Mouse (Mus musculus) gastrocnemius, postnatal 4 days (tissue): ENCODE measurements around the gene Rasl2-9. TPM values are rescaled to one million over a fixed set of nuclear protein-coding genes. Genes with fewer than 3 reads are reported as not detected.
"Not testable (repeated sequence)": the region's sequence is repeated elsewhere in the genome, so short reads cannot be mapped to it uniquely, and the experiment has no call there.

Experiments used
- DNase-seq, 2 experiments: peaks; one replicate each; pipeline ENCODE4 v3.0.0; 2021 to 2022; ENCODE audit warnings: low spot score in 2 of 2, mixed read lengths in 2 of 2
- microRNA-seq: library from miRNA; unstranded; fragments of <30 nt; microRNA quantifications from one replicate; pipeline ENCODE4 v1.2.0, GENCODE M21; 2021
- total RNA-seq, 2 experiments: library from RNA; stranded (reverse); gene quantifications; 2 replicates each; pipeline ENCODE4 v1.2.3; 2021

The Rasl2-9 gene
- total RNA-seq, 2 experiments from 2014 or later = 0.54 to 1.8 TPM

DNA sequence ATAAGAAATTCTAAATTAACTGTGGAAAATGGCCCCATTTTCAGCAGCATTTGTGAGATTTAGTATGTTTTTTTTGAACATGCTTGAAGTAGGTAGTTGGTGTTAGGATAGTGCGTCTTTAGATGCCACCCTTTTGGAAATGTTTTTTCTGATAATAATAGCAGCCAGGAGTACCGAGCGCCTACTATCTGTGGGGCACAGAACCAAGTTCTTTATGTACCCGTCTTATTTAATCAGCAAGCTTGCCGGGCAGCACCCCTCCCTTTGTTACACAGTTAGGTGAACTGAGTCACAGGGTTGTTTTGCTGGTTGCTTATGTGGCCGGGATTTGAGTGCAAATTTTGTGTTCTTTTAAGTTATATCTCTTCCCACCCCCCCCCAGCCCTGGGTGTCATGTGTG, 44.5 kb downstream of the Rasl2-9 start:
- no peak for DNase-seq

DNA sequence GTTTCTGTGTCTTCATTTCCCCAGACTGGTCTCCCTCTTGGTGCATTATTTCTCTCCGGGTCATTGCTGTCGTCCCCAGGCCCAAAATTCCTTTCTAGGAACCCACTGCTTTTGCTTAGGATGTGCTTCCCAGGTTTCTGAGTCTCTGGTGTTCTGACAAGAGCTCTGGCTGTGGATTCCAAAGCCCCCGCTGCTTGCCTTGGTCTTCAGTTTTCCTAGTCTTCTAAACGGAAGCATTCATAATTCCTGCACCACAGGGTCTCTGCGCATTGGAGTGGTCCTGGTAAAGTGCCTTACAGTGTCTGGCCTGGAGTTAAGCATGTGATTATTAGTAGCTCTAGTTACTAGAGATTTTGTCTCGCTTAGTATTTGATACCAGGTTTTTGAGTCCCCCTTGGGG, 44.9 kb downstream of the Rasl2-9 start:
- DNase-seq = no peak

DNA sequence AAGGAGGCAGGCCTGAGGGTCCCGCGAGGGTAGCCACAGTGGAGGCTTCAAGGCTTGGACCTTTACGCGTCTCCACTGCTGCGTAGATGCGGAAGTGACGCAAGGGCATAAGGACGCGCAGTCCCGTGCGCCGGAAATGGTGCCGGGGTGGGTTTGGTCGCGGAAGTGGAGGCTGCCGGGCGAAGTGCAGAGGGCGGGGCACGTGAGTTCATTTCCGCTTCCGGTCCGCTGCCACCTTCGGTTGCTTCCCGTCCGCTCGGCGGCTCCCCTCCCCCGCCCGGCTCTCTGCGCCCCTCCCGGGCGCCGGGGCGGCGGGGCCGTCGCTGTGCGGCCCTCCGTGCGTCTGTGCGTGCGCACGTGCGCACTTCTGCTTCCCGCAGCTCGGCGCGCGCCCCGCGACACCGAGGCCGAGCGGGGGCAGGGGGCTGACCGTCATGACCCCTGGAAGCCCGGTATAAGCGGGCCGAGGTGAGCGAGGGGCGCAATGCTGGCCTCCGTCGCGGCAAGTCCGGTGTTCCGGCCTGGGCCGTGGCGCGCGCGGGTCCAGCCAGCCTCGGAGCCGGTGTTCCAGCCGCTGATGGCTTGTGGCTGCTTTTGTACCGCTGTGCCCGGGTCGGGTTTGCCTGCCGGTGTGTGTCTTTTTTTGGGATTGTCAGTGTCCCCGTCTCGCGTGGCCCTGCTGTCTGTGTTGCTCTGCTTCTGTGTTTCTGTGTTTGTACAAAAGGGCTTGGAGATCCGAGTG, 45.6 kb downstream of the Rasl2-9 start, which contains the start of gene Epn1:
Epn1 (plus strand) TSS at position 226 of the 742 bp plus-strand sequence.
- DNase-seq = peak; percentile 93 to 98

DNA sequence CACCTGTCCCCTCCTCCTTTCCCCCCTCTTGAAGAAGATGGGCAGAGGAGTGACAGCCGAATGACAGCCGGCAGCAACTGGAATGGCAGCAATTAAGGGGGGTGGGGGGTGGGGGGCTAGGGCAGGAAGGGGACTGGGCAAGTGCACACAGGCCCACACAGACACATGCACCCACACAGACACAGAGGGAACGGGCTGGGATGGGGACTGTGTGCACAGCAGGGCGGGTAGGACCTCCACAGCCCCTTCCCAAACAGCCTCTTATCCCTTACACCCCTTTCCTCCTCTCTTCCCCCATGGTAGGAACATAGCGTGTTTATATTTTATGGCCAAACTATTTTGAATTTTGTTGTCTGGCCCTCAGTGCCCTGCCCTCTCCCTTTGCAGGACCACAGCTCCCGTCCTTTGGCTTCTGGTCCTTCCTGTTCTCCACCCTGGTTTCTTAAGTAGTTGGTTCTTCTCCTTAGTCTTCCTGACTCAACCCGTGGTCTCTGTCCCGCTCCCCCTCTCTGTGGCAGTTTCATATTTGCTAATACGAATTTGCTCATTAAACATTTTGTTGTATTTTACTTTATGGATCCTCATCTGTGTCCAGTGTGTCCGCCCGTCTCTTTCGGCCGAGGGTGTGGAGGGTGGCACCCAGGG, 46.3 kb downstream of the Rasl2-9 start:
- not testable (repeated sequence) for DNase-seq

DNA sequence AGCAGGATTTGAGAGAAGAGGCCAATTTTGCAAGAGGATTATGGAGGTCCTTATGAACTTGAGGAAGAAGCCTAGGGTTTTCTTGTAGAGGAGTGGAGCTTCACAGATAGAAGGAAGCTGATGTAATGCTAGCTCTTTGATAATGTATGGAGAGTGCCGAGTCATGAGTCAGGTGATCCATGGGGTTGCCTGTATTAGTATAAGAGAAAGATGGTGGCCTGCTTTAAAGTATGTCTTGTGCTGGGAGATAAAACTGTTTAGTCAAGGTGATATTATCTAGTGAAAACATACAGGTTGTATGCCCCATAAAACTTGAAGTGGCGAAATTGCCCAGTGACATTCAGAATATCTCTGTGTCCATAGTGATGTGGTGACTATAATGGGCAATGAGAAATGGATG, 48.8 kb downstream of the Rasl2-9 start:
- DNase-seq = no peak

DNA sequence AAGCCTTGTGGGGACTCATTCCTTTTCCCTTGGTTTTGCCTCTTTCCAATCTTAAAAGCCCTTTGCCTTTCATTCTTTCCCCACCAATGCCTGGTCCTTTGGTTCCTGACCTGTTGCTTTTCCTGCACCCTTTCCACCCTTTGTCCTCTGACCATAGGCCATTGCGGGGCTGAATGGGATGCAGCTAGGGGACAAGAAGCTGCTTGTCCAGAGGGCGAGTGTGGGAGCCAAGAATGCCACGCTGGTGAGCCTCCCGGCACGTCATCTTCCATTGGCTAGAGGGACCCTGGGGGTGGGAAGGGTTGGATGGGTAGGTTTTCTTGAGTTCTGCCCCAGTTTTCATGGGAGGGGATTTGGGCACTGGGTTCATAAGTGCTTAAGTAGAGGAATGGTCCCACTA, 50.8 kb downstream of the Rasl2-9 start:
- no peak for DNase-seq

Small RNAs within 50 kb of the gene (microRNA-seq; reads per million reads assigned to microRNA genes)
- gene Gm26217 = not detected

Other genes with a start within 250 kb of the Rasl2-9 start
- 10 to 100 TPM; 10.7 to 11.7 TPM for gene Isoc2a, start 248.8 kb downstream of the Rasl2-9 start, total RNA-seq
- not detected for gene Gm36210, start 219.4 kb downstream of the Rasl2-9 start, total RNA-seq
- gene Zfp628, start 210.7 kb downstream of the Rasl2-9 start, total RNA-seq = 10 to 100 TPM; 14.0 to 14.6 TPM
- gene Nat14, start 203.9 kb downstream of the Rasl2-9 start, total RNA-seq = 1 to 10 TPM; 4.6 to 5.2 TPM
- 10 to 100 TPM; 67.3 to 73.3 TPM for gene Ssc5d, start 200.2 kb downstream of the Rasl2-9 start, total RNA-seq
- gene Sbk2, start 161.5 kb downstream of the Rasl2-9 start, total RNA-seq = 10 to 100 TPM; 13.0 to 15.9 TPM
- under 1 TPM in 1 of 2 experiments, not detected in 1; 0.13 TPM for gene Sbk3, start 154.8 kb downstream of the Rasl2-9 start, total RNA-seq
- 10 to 100 TPM; 17.9 to 22.2 TPM for gene Zfp579, start 129.8 kb downstream of the Rasl2-9 start, total RNA-seq
- gene Zfp524, start 111.5 kb downstream of the Rasl2-9 start, total RNA-seq = 1 to 10 TPM; 9.0 to 9.6 TPM
- gene Fiz1, start 111.3 kb downstream of the Rasl2-9 start, total RNA-seq = 10 to 100 TPM; 25.5 to 28.9 TPM
- not detected for gene Gm44973, start 110.5 kb downstream of the Rasl2-9 start, total RNA-seq
- gene Zfp865, start 105.6 kb downstream of the Rasl2-9 start, total RNA-seq = 10 to 100 TPM; 24.5 to 27.4 TPM
- gene Ccdc106, start 105.4 kb downstream of the Rasl2-9 start, total RNA-seq = under 1 TPM; 0.80 to 0.91 TPM
- gene 4632433K11Rik, start 91.8 kb downstream of the Rasl2-9 start, total RNA-seq = not detected
- gene Zfp784, start 87.5 kb downstream of the Rasl2-9 start, total RNA-seq = 1 to 10 TPM; 5.8 to 6.6 TPM
- 10 to 100 TPM; 10.1 to 11.6 TPM for gene Zfp580, start 74.4 kb downstream of the Rasl2-9 start, total RNA-seq
- 100 to 1,000 TPM; 117 to 127 TPM for gene U2af2, start 63.8 kb downstream of the Rasl2-9 start, total RNA-seq
- 100 to 1,000 TPM; 112 to 117 TPM for gene Epn1, start 45.7 kb downstream of the Rasl2-9 start, total RNA-seq
- not detected for gene Rfpl4, start 9.0 kb downstream of the Rasl2-9 start, total RNA-seq
- not detected for gene Vmn1r55, start 23.7 kb upstream of the Rasl2-9 start, total RNA-seq
- gene Vmn1r56, start 70.8 kb upstream of the Rasl2-9 start, total RNA-seq = not detected
- not detected for gene Vmn1r57, start 92.5 kb upstream of the Rasl2-9 start, total RNA-seq
- not detected for gene Gm5065, start 224.6 kb upstream of the Rasl2-9 start, total RNA-seq
- not detected for gene Nlrp2, start 225.1 kb upstream of the Rasl2-9 start, total RNA-seq